Mouse (Mus musculus): ENCODE data around the gene Gm6401. TPM values are rescaled to one million over a fixed set of nuclear protein-coding genes. Genes with fewer than 3 reads are reported as not detected.
"Not testable (repeated sequence)": the region's sequence is repeated elsewhere in the genome, so short reads cannot be mapped to it uniquely, and the experiment has no call there.

Gm6401 gene
- polyA plus RNA-seq (2016; fragmentation: Nextera tagmentation; extraction: Ambion mirVana): not detected in 2 replicates

DNA sequence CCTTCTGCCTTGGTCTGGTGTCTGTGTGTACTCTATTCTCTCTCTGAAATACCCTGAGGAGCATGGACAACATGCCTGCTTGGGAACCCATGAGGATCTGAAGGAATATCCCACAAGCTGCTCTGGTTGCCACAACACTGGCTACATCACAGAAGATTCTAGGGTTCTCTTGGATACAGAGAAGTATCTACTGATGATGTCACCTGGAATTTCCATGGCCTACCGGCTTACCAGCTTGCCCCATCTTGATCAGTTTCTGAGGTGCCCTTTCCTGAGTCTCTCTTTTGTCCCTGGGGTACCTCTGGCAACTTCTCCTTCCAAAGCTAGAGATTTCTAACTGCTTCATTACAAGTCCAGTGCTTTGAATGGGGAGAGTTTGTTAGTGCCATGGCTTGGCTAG is at the start of gene Gm6401:
Gm6401 (minus strand) TSS at position 101 of the 400 bp plus-strand sequence.
- 74% methylated on average over 1 of the region's 1 CpGs for WGBS
- not testable (repeated sequence) for DNase-seq (ENCODE audit: low spot score); H3K9me3 ChIP-seq; H3K4me3 ChIP-seq; H3K4me1 ChIP-seq; H3K36me3 ChIP-seq; H3K27ac ChIP-seq; H3K27me3 ChIP-seq (ENCODE audit: insufficient read depth, poor library complexity, severe bottlenecking)

DNA sequence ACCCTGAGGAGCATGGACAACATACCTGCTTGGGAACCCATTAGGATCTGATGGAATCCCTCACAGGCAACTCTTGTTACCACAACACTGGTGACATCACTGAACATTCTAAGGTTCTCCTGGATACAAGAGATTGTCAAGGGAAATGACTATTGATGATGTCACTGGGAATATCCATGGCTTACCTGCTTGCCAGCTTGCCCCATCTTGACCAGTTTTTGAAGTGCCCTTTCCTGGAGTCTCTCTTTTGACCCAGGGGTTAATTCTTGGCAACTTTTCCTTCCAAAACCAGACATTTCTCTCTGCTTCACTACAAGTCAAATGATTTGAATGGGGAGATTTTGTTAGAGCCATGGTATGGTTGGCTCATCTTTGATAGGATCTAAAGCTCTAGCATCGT is 15.5 kb upstream of the Gm6401 start, which contains the start of gene Gm3543:
Gm3543 (minus strand) TSS at position 101 of the 400 bp plus-strand sequence.
- WGBS: 75% methylated on average over 1 of the region's 1 CpGs

DNA sequence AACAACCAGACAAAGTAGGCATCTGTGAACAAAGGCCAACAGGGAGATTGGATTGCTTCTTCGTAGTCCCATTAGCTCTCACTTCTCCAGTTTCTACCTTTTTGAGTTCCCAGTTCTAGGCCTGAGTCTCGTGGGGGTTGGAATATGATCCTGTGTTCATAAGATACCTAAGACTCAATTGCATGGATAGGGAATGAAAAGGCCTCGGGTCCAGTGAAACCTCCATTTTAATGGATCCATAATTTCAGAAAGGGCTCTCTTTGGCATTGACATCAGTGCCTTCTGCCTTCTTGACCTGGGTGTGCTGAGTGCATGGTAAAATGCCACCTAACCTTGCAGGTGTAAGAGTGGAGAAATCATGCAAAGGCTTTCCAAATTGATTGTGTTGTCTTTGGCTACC is 869 bp upstream of the Gm6401 start:
- H3K36me3 ChIP-seq; H3K9me3 ChIP-seq; DNase-seq (ENCODE audit: low spot score); H3K27me3 ChIP-seq (ENCODE audit: insufficient read depth, poor library complexity, severe bottlenecking); H3K4me3 ChIP-seq; H3K27ac ChIP-seq; H3K4me1 ChIP-seq: not testable (repeated sequence)
- 55% methylated on average over 3 of the region's 3 CpGs for WGBS

More for the DNA sequence above, 15.5 kb upstream of the Gm6401 start, which contains the start of gene Gm3543:
- H3K9me3 ChIP-seq; H3K4me3 ChIP-seq; H3K27ac ChIP-seq; H3K4me1 ChIP-seq; H3K27me3 ChIP-seq (ENCODE audit: insufficient read depth, poor library complexity, severe bottlenecking); H3K36me3 ChIP-seq; DNase-seq (ENCODE audit: low spot score): not testable (repeated sequence)

DNA sequence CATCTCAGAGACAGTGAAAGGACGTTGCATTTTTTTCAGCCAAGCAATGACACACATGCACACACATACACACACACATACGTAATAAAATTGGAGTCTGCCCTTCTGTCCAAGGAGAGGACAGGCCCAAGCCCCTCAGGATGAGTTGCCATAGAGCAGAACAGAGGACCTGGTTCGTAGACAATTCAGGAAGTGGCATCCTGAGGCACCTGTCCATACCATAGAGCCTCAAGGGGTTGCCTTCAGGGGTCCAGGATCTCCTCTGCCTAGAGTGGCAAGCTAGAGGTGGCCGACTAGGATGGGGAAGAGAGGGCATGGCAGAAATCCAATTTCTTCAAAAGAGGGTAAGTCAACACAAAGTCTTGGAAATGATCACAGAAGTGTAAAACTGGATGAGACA is 3.6 kb downstream of the Gm6401 start:
- WGBS: 63% methylated on average over 4 of the region's 4 CpGs
- H3K9me3 ChIP-seq; H3K36me3 ChIP-seq; H3K27me3 ChIP-seq (ENCODE audit: insufficient read depth, poor library complexity, severe bottlenecking); H3K27ac ChIP-seq; H3K4me1 ChIP-seq; DNase-seq (ENCODE audit: low spot score); H3K4me3 ChIP-seq: not testable (repeated sequence)

- H3K4me1 ChIP-seq; H3K36me3 ChIP-seq; H3K9me3 ChIP-seq; DNase-seq (ENCODE audit: low spot score); H3K27ac ChIP-seq; H3K4me3 ChIP-seq; H3K27me3 ChIP-seq (ENCODE audit: insufficient read depth, poor library complexity, severe bottlenecking): not testable (repeated sequence)
- WGBS: 66% methylated on average over 2 of the region's 2 CpGs
Observed at GRCm38 (mm10) chr14:41943695-41944094, 24.0 kb downstream of the Gm6401 start, which contains the start of gene 1700024B05Rik. Gene 1700024B05Rik (plus strand): TSS chr14:41943995.

DNA sequence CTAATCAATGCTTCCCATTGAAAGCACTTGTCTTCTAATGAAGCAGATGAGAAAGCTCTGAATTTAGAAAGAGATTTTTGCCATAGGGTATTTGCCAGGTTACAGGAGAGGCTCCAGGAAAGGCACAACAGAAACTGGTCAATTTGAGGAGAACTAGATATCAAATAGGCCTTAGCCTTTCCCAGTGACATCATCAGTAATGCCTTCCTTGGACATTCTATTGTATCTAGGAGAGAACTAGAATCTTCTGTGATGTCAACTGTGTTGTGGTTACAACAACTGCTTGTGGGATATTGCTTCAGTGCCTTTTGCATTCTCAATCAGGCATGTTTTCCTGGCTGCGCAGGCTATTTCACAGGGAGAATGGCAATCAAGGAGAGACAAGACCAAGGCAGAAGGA is 43.1 kb downstream of the Gm6401 start, which contains the start of gene 1700049E17Rik1:
1700049E17Rik1 (plus strand) TSS at position 301 of the 400 bp plus-strand sequence.
- not testable (repeated sequence) for DNase-seq (ENCODE audit: low spot score); H3K36me3 ChIP-seq; H3K9me3 ChIP-seq; H3K4me1 ChIP-seq; H3K4me3 ChIP-seq; H3K27ac ChIP-seq; H3K27me3 ChIP-seq (ENCODE audit: insufficient read depth, poor library complexity, severe bottlenecking)
- no CpG with 5 or more reads among the region's 1 CpGs for WGBS

Other genes starting within 250 kb of the Gm6401 start
- gene Gm7929, start 217.3 kb downstream of the Gm6401 start, polyA plus RNA-seq (2016; fragmentation: Nextera tagmentation; extraction: Ambion mirVana): not detected in 2 replicates
- gene Gm47189, start 195.5 kb downstream of the Gm6401 start, polyA plus RNA-seq (2016; fragmentation: Nextera tagmentation; extraction: Ambion mirVana): not detected in 2 replicates
- gene Gm7980, start 60.6 kb downstream of the Gm6401 start, polyA plus RNA-seq (2016; fragmentation: Nextera tagmentation; extraction: Ambion mirVana): not detected in 2 replicates
- not detected in 2 replicates for gene 1700049E17Rik1, start 43.0 kb downstream of the Gm6401 start, polyA plus RNA-seq (2016; fragmentation: Nextera tagmentation; extraction: Ambion mirVana)
- not detected in 2 replicates for gene 1700024B05Rik, start 23.9 kb downstream of the Gm6401 start, polyA plus RNA-seq (2016; fragmentation: Nextera tagmentation; extraction: Ambion mirVana)
- gene Gm3543, start 15.4 kb upstream of the Gm6401 start, polyA plus RNA-seq (2016; fragmentation: Nextera tagmentation; extraction: Ambion mirVana): not detected in 2 replicates
- not detected in 2 replicates for gene Gm7951, start 149.4 kb upstream of the Gm6401 start, polyA plus RNA-seq (2016; fragmentation: Nextera tagmentation; extraction: Ambion mirVana)
- not detected in 2 replicates for gene Gm17027, start 194.7 kb upstream of the Gm6401 start, polyA plus RNA-seq (2016; fragmentation: Nextera tagmentation; extraction: Ambion mirVana)
- gene Gm3573, start 222.9 kb upstream of the Gm6401 start, polyA plus RNA-seq (2016; fragmentation: Nextera tagmentation; extraction: Ambion mirVana): not detected in 2 replicates